Mouse (Mus musculus) neural tube, embryonic 14.5 days (tissue): ENCODE measurements at regions not wholly inside any gene's neighbourhood (a gene's known extent, or its start where the extent isn't known, plus 50 kb on each side); places are given as distances from the start of the nearest gene placed in this dataset.

Source experiments
- ATAC-seq: fragments of 200-750 bp; cut with Nextera tagmentation; 2 replicates; pipeline ENCODE4 v1.8.0; 2017; ENCODE audit warnings: low read depth, mild to moderate bottlenecking, moderate TSS enrichment, moderate library complexity
- H3K27ac ChIP-seq: fragments of 300-500 bp; sonication (generic); 2 replicates; pipeline ENCODE4 v1.5.1; 2014; ENCODE audit warnings: low read depth, mild to moderate bottlenecking, control low read depth, low read length, moderate library complexity, mixed read lengths
- H3K27me3 ChIP-seq: fragments of 300-500 bp; sonication (generic); 2 replicates; pipeline ENCODE4 v1.6.1; 2014; ENCODE audit warnings: low read length; ENCODE audit not compliant: control insufficient read depth, insufficient read depth
- H3K36me3 ChIP-seq: fragments of 300-500 bp; sonication (generic); 2 replicates; pipeline ENCODE4 v1.6.1; 2014; ENCODE audit warnings: low read length, mixed read lengths; ENCODE audit not compliant: control insufficient read depth, insufficient read depth
- H3K4me1 ChIP-seq: fragments of 300-500 bp; sonication (generic); 2 replicates; pipeline ENCODE4 v1.6.1; 2014; ENCODE audit warnings: low read length; ENCODE audit not compliant: control insufficient read depth, insufficient read depth
- H3K4me2 ChIP-seq: fragments of 300-500 bp; sonication (generic); 2 replicates; pipeline ENCODE4 v1.6.1; 2014; ENCODE audit warnings: mild to moderate bottlenecking, low read depth, low read length, control low read depth
- H3K4me3 ChIP-seq: fragments of 300-500 bp; sonication (generic); 2 replicates; pipeline ENCODE4 v1.5.1; 2014; ENCODE audit warnings: low read depth, low read length, control low read depth, mixed read lengths
- H3K9ac ChIP-seq: fragments of 300-500 bp; sonication (generic); replicated peaks from 2 replicates; pipeline ENCODE4 v1.6.1; 2014; ENCODE audit warnings: low read depth, mild to moderate bottlenecking, control low read depth, low read length, mixed read lengths
- H3K9me3 ChIP-seq: fragments of 300-500 bp; sonication (generic); 2 replicates; pipeline ENCODE4 v1.6.1; 2016; ENCODE audit warnings: low read length; ENCODE audit not compliant: control insufficient read depth
- WGBS: fragments of 180-500 bp; shearing (Covaris S2); extraction: QIAGEN DNeasy Blood & Tissue Kit; methylation state at CpG from one replicate; pipeline ENCODE4 v1.1.7; 2014; 5-methylcytosine and 5-hydroxymethylcytosine counted together

GRCm38 (mm10) chr15:21656322-21656721 is 892.5 kb upstream of the Cdh18 start:
- no peak overlapping the region for H3K4me3 ChIP-seq
- no peaks in the 10 kb centered on the region for H3K36me3 ChIP-seq
- no peak overlapping the region for H3K9ac ChIP-seq
- ATAC-seq: no peak
- H3K9me3 ChIP-seq: no peaks in the 10 kb centered on the region
- H3K4me2 ChIP-seq: no peak overlapping the region
- H3K27ac ChIP-seq: no peak overlapping the region
- no peaks in the 10 kb centered on the region for H3K4me1 ChIP-seq
- no peaks in the 10 kb centered on the region for H3K27me3 ChIP-seq

DNA sequence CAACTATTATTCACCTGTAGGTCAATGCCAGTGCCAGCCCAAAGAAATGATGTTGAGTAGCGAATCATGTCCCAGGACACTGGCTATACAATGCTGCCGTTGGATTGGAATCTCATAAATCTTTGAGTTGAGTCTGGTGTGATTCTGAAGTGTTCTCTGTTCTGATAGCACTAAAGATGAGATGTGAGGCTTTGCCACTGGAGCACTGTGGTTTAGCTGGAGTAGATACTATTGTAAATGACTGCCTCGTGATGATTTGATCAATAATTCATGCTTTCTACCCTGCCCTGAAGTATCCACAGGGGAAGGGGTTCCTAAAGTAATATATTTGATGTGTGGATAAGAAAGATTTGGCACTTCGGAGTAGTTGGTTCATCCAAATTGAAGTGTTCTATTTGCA is 884.6 kb upstream of the Cdh18 start:
- Histone ChIP-seq H3K9me3 (no peaks in the 10 kb centered on the region), H3K4me1 (no peaks in the 10 kb centered on the region), H3K36me3 (no peaks in the 10 kb centered on the region), H3K4me3 (no peak overlapping the region), H3K9ac (no peak overlapping the region), H3K4me2 (no peak overlapping the region), H3K27me3 (no peaks in the 10 kb centered on the region), H3K27ac (no peak overlapping the region)
- ATAC-seq: peak; percentile 72; the same call in 1 of the 2 replicates
- 58% methylated on average over 4 of the region's 4 CpGs for WGBS

DNA sequence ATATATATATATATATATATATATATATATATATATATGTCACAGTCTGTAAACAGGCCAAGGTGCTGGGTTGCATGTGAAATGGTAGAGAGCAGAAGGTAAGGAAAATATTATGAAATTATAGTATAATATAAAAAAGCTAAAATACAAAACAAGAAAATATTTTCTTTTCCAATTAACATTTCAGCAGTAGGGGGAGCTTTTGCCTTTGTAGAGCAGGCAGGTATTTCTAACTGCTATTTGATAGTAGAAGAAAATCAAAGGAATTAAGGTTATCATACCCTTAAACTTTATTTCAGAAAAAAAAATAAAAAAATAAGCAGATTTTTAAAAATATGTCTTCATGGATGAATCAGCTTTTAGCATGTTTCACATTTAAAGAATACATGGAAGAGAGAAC is 879.1 kb upstream of the Cdh18 start:
- no peak for ATAC-seq
- no peak overlapping the region for H3K4me2 ChIP-seq

GRCm38 (mm10) chr15:21684138-21684537 is 864.7 kb upstream of the Cdh18 start:
- no peaks in the 10 kb centered on the region for H3K4me1 ChIP-seq
- no peak overlapping the region for H3K4me2 ChIP-seq
- no peak overlapping the region for H3K27ac ChIP-seq
- H3K9me3 ChIP-seq: no peaks in the 10 kb centered on the region
- no peak overlapping the region for H3K4me3 ChIP-seq
- WGBS: 69% methylated on average over 2 of the region's 2 CpGs
- H3K27me3 ChIP-seq: no peaks in the 10 kb centered on the region
- ATAC-seq: no peak
- no peak overlapping the region for H3K9ac ChIP-seq
- no peaks in the 10 kb centered on the region for H3K36me3 ChIP-seq

More for the DNA sequence above, 879.1 kb upstream of the Cdh18 start:
- no peak overlapping the region for H3K4me3 ChIP-seq
- no peak overlapping the region for H3K27ac ChIP-seq
- no peaks in the 10 kb centered on the region for H3K4me1 ChIP-seq
- no peaks in the 10 kb centered on the region for H3K36me3 ChIP-seq
- no peaks in the 10 kb centered on the region for H3K9me3 ChIP-seq
- no peaks in the 10 kb centered on the region for H3K27me3 ChIP-seq
- no peak overlapping the region for H3K9ac ChIP-seq
